Mouse (Mus musculus): ENCODE results near the gene Pip5k1b. TPM values are rescaled to one million over a fixed set of nuclear protein-coding genes. Genes with fewer than 3 reads are reported as not detected.

The Pip5k1b gene
- polyA plus RNA-seq, 1 experiment from 2014 or later, result 0.82 TPM

GRCm38 (mm10) chr19:24316060-24316725, 239.5 kb downstream of the Pip5k1b start:
- Histone ChIP-seq H3K4me2 (peak overlapping the region; percentile 4; the same call in 1 of the 2 replicates), H3K27ac (replicated peaks) (no peak overlapping the region)
- 70% methylated on average over 9 of the region's 9 CpGs for WGBS

GRCm38 (mm10) chr19:24315234-24315633, 240.4 kb downstream of the Pip5k1b start:
- Histone ChIP-seq H3K9me3 (no peaks in the 10 kb centered on the region), H3K27me3 (peaks cover 11% of the 10 kb centered on the region; the same call in 1 of the 2 replicates), H3K4me3 (no peak overlapping the region), H3K36me3 (no peaks in the 10 kb centered on the region), H3K27ac (replicated peaks) (no peak overlapping the region), H3K4me1 (replicated peaks) (peaks cover 24% of the 10 kb centered on the region), H3K4me2 (no peak overlapping the region), H3K9ac (no peak overlapping the region)
- 87% methylated on average over 4 of the region's 4 CpGs for WGBS
- ATAC-seq (ENCODE audit: low read depth), result no peak

More at GRCm38 (mm10) chr19:24316060-24316725, 239.5 kb downstream of the Pip5k1b start:
- Histone ChIP-seq H3K4me3 (no peak overlapping the region), H3K9ac (no peak overlapping the region), H3K27me3 (peaks cover 11% of the 10 kb centered on the region; the same call in 1 of the 2 replicates), H3K4me1 (replicated peaks) (peaks cover 24% of the 10 kb centered on the region), H3K9me3 (no peaks in the 10 kb centered on the region), H3K36me3 (no peaks in the 10 kb centered on the region)
- ATAC-seq (ENCODE audit: low read depth), result no peak

- 91% methylated on average over 11 of the region's 11 CpGs for WGBS
- H3K27ac ChIP-seq (replicated peaks), result no peak overlapping the region
- H3K4me3 ChIP-seq, result no peak overlapping the region
- H3K9me3 ChIP-seq, result no peaks in the 10 kb centered on the region
- H3K27me3 ChIP-seq, result peaks cover 11% of the 10 kb centered on the region; the same call in 1 of the 2 replicates
- H3K4me1 ChIP-seq (replicated peaks), result peaks cover 24% of the 10 kb centered on the region
- ATAC-seq (ENCODE audit: low read depth), result no peak
- no peak overlapping the region for H3K4me2 ChIP-seq
- no peaks in the 10 kb centered on the region for H3K36me3 ChIP-seq
- no peak overlapping the region for H3K9ac ChIP-seq
These were observed 241.0 kb downstream of the Pip5k1b start for GRCm38 (mm10) chr19:24314676-24315075.

GRCm38 (mm10) chr19:24312556-24313342, 242.9 kb downstream of the Pip5k1b start:
- Histone ChIP-seq H3K9me3 (no peaks in the 10 kb centered on the region), H3K4me3 (no peak overlapping the region), H3K9ac (no peak overlapping the region), H3K27me3 (peaks cover 4% of the 10 kb centered on the region; the same call in 1 of the 2 replicates), H3K27ac (replicated peaks) (no peak overlapping the region), H3K4me2 (no peak overlapping the region), H3K4me1 (replicated peaks) (peaks cover 32% of the 10 kb centered on the region), H3K36me3 (no peaks in the 10 kb centered on the region)
- 29% methylated on average over 12 of the region's 12 CpGs for WGBS
- no peak for ATAC-seq (ENCODE audit: low read depth)

- no peak overlapping the region for H3K9ac ChIP-seq
- no peak overlapping the region for H3K27ac ChIP-seq (replicated peaks)
- no peaks in the 10 kb centered on the region for H3K9me3 ChIP-seq
- no peak overlapping the region for H3K4me2 ChIP-seq
- H3K36me3 ChIP-seq, result no peaks in the 10 kb centered on the region
- no peak overlapping the region for H3K4me3 ChIP-seq
- peaks cover 34% of the 10 kb centered on the region for H3K4me1 ChIP-seq (replicated peaks)
- 86% methylated on average over 5 of the region's 5 CpGs for WGBS
- peaks cover 4% of the 10 kb centered on the region; the same call in 1 of the 2 replicates for H3K27me3 ChIP-seq
- ATAC-seq (ENCODE audit: low read depth), result no peak
These were observed 243.6 kb downstream of the Pip5k1b start for GRCm38 (mm10) chr19:24312046-24312445.

- Histone ChIP-seq H3K4me3 (no peak overlapping the region), H3K4me1 (replicated peaks) (peaks cover 19% of the 10 kb centered on the region), H3K36me3 (no peaks in the 10 kb centered on the region), H3K27me3 (no peaks in the 10 kb centered on the region), H3K9me3 (no peaks in the 10 kb centered on the region), H3K9ac (peak overlapping the region; percentile 35), H3K4me2 (no peak overlapping the region), H3K27ac (replicated peaks) (peak overlapping the region; percentile 52; the same call in 1 of the 2 replicates)
- WGBS, result 1% methylated on average over 5 of the region's 5 CpGs
- 0 out of 2 replicates have a peak, but pooled peaks have one; percentile 32 for ATAC-seq (ENCODE audit: low read depth)
These were observed 247.4 kb downstream of the Pip5k1b start for GRCm38 (mm10) chr19:24308305-24308705.

GRCm38 (mm10) chr19:24307271-24308221, 248.1 kb downstream of the Pip5k1b start:
- peak overlapping the region; percentile 35; the same call in 1 of the 2 replicates for H3K9ac ChIP-seq
- H3K4me2 ChIP-seq, result no peak overlapping the region
- no peaks in the 10 kb centered on the region for H3K36me3 ChIP-seq
- peak overlapping the region; percentile 52; the same call in 1 of the 2 replicates for H3K27ac ChIP-seq (replicated peaks)
- no peaks in the 10 kb centered on the region for H3K9me3 ChIP-seq
- 58% methylated on average over 13 of the region's 13 CpGs for WGBS
- H3K4me1 ChIP-seq (replicated peaks), result peaks cover 13% of the 10 kb centered on the region
- H3K4me3 ChIP-seq, result no peak overlapping the region
- no peak for ATAC-seq (ENCODE audit: low read depth)
- H3K27me3 ChIP-seq, result no peaks in the 10 kb centered on the region

- Histone ChIP-seq H3K27me3 (no peaks in the 10 kb centered on the region), H3K27ac (replicated peaks) (no peak overlapping the region), H3K9ac (no peak overlapping the region), H3K4me2 (no peak overlapping the region), H3K4me3 (no peak overlapping the region), H3K9me3 (no peaks in the 10 kb centered on the region), H3K36me3 (no peaks in the 10 kb centered on the region), H3K4me1 (replicated peaks) (peaks cover 23% of the 10 kb centered on the region)
- WGBS, result 90% methylated on average over 5 of the region's 5 CpGs
- no peak for ATAC-seq (ENCODE audit: low read depth)
These were observed 249.3 kb downstream of the Pip5k1b start for GRCm38 (mm10) chr19:24306351-24306750.

GRCm38 (mm10) chr19:24302198-24302597, 253.5 kb downstream of the Pip5k1b start:
- 43% methylated on average over 10 of the region's 10 CpGs for WGBS
- H3K27me3 ChIP-seq, result no peaks in the 10 kb centered on the region

GRCm38 (mm10) chr19:24301768-24302148, 253.9 kb downstream of the Pip5k1b start:
- Histone ChIP-seq H3K4me1 (replicated peaks) (peaks cover 10% of the 10 kb centered on the region), H3K4me2 (no peak overlapping the region), H3K9ac (no peak overlapping the region), H3K4me3 (no peak overlapping the region), H3K36me3 (no peaks in the 10 kb centered on the region), H3K27ac (replicated peaks) (no peak overlapping the region), H3K27me3 (no peaks in the 10 kb centered on the region), H3K9me3 (no peaks in the 10 kb centered on the region)
- 20% methylated on average over 5 of the region's 5 CpGs for WGBS
- no peak for ATAC-seq (ENCODE audit: low read depth)

More at GRCm38 (mm10) chr19:24302198-24302597, 253.5 kb downstream of the Pip5k1b start:
- H3K4me3 ChIP-seq, result no peak overlapping the region
- no peak overlapping the region for H3K4me2 ChIP-seq
- no peaks in the 10 kb centered on the region for H3K36me3 ChIP-seq
- no peaks in the 10 kb centered on the region for H3K9me3 ChIP-seq
- peaks cover 10% of the 10 kb centered on the region for H3K4me1 ChIP-seq (replicated peaks)
- no peak overlapping the region for H3K27ac ChIP-seq (replicated peaks)
- no peak for ATAC-seq (ENCODE audit: low read depth)
- no peak overlapping the region for H3K9ac ChIP-seq

GRCm38 (mm10) chr19:24300994-24301767, 254.5 kb downstream of the Pip5k1b start:
- Histone ChIP-seq H3K27ac (replicated peaks) (no peak overlapping the region), H3K4me3 (peak overlapping the region; percentile 31), H3K4me2 (peak overlapping the region; percentile 54), H3K9ac (peak overlapping the region; percentile 34; the same call in 1 of the 2 replicates), H3K9me3 (no peaks in the 10 kb centered on the region), H3K4me1 (replicated peaks) (peaks cover 10% of the 10 kb centered on the region), H3K36me3 (no peaks in the 10 kb centered on the region), H3K27me3 (no peaks in the 10 kb centered on the region)
- 6% methylated on average over 9 of the region's 9 CpGs for WGBS
- peak; percentile 94 for ATAC-seq (ENCODE audit: low read depth)

Measured in neural tube, embryonic 13.5 days (tissue).